Mouse (Mus musculus) testis, adult 2 months (tissue): ENCODE measurements around the gene Lrig1. TPM values are rescaled to one million over a fixed set of nuclear protein-coding genes. Genes with fewer than 3 reads are reported as not detected.
"Not testable (repeated sequence)": the region's sequence is repeated elsewhere in the genome, so short reads cannot be mapped to it uniquely, and the experiment has no call there.

Experiments used
- H3K27ac ChIP-seq: fragments of 200-500 bp; 2 replicates; pipeline ENCODE4 v1.5.1; 2012; ENCODE audit warnings: low read depth, low read length; ENCODE audit not compliant: control insufficient read depth, insufficient read depth
- H3K27me3 ChIP-seq: fragments of 200-500 bp; 2 replicates; pipeline ENCODE4 v1.6.1; 2012; ENCODE audit warnings: mild to moderate bottlenecking, low read length, moderate library complexity; ENCODE audit not compliant: control insufficient read depth, insufficient read depth
- H3K36me3 ChIP-seq: fragments of 200-500 bp; 2 replicates; pipeline ENCODE4 v1.6.1; 2012; ENCODE audit warnings: mild to moderate bottlenecking, low read length; ENCODE audit not compliant: control insufficient read depth, insufficient read depth
- H3K4me1 ChIP-seq: fragments of 200-500 bp; 2 replicates; pipeline ENCODE4 v1.6.1; 2012; ENCODE audit warnings: low read length; ENCODE audit not compliant: control insufficient read depth, insufficient read depth
- H3K4me3 ChIP-seq: fragments of 200-500 bp; 2 replicates; pipeline ENCODE4 v1.5.1; 2012; ENCODE audit warnings: low read depth, mild to moderate bottlenecking, low read length, moderate library complexity, mixed read lengths; ENCODE audit not compliant: control insufficient read depth
- CTCF ChIP-seq: fragments of 200-500 bp; IDR thresholded peaks from 2 replicates; pipeline ENCODE4 v1.5.1; 2012; ENCODE audit warnings: low read depth, mild to moderate bottlenecking, inconsistent platforms, low read length, moderate library complexity; ENCODE audit not compliant: control insufficient read depth, insufficient read depth, insufficient replicate concordance
- POLR2A ChIP-seq: fragments of 200-500 bp; IDR thresholded peaks from 2 replicates; pipeline ENCODE4 v1.6.1; 2012; ENCODE audit warnings: low read depth, mild to moderate bottlenecking, inconsistent platforms, low read length, moderate library complexity; ENCODE audit not compliant: control insufficient read depth
- polyA plus RNA-seq: library from polyadenylated mRNA; depleted of rRNA; stranded (reverse); fragments of >200 nt; gene quantifications from 2 replicates; pipeline ENCODE4 v1.2.3, GENCODE M21; 2012; rRNA removed

Gene Lrig1
- polyA plus RNA-seq, 1 experiment, result 3.3 TPM

DNA sequence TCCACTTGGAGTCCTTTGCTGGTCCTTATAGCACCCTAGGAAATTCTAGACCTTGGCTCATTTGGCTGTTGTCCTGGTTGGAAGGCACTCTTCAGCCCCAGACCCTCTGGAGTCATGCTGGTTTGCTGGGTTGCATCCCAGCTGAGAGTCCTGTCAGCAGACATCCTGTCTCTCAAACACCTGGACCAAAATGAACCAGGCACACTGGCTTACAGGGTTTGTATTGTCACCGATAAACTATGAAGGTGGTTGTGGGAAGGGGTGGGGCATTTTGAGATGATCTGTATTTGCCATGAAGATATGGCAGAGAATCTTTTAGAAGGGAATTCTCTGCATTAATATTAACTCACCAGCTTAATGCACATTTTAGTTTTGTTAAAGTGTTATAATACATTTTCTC lies 139.1 kb downstream of the Lrig1 start:
- TF ChIP-seq POLR2A (no peak), CTCF (no peak)
- Histone ChIP-seq H3K4me3 (no peak overlapping the region), H3K27me3 (no peaks in the 10 kb centered on the region)

GRCm38 (mm10) chr6:94558603-94559002 lies 141.4 kb downstream of the Lrig1 start:
- H3K4me1 ChIP-seq, H3K27me3 ChIP-seq, H3K4me3 ChIP-seq, H3K27ac ChIP-seq, H3K36me3 ChIP-seq: not testable (repeated sequence)

More for the DNA sequence above, 139.1 kb downstream of the Lrig1 start:
- H3K27ac ChIP-seq, result no peak overlapping the region
- H3K36me3 ChIP-seq, result no peaks in the 10 kb centered on the region
- no peaks in the 10 kb centered on the region for H3K4me1 ChIP-seq

Other genes starting within 250 kb of the Lrig1 start
- 26.7 and 28.1 TPM in 2 replicates for gene Slc25a26, start 199.8 kb downstream of the Lrig1 start, polyA plus RNA-seq